8 mouse cellular contexts compared by ENCODE assay signal in genomic region chr1:191817418-191818144, GRCm38 (mm10). TPM values are rescaled to one million over a fixed set of nuclear protein-coding genes. Genes with fewer than 3 reads are reported as not detected.
DNase-seq lines count a peak whose midpoint lies in the region; ATAC-seq and TF ChIP-seq lines count a peak whose summit lies in the region.

No protein-coding gene starts in this region.

- peak overlapping the region; percentile 50 for H3K27ac ChIP-seq in limb, embryonic 10.5 days
- no peak overlapping the region for H3K27ac ChIP-seq in midbrain, embryonic 16.5 days (ENCODE audit: low read length)
- no peak overlapping the region; the same call in 1 of the 2 replicates for H3K27ac ChIP-seq in spleen, adult 2 months (ENCODE audit: insufficient read depth, low read length)

- TF ChIP-seq POLR2A in spleen, adult 2 months (IDR thresholded peaks at IDR 0.05; ENCODE audit: low read depth, low read length), result no peak

- WGBS in limb, embryonic 10.5 days, result 44% methylated on average over 19 of the region's 19 CpGs
- WGBS in midbrain, embryonic 16.5 days, result 34% methylated on average over 19 of the region's 19 CpGs
- WGBS in spleen, adult 2 months, result 45% methylated on average over 19 of the region's 19 CpGs

- H3K9ac ChIP-seq in midbrain, embryonic 16.5 days (ENCODE audit: low read depth, low read length), result 0 out of 2 replicates have a peak overlapping the region, but pooled peaks have one; percentile 10

- peak; percentile 97; the same call in 1 of the 2 replicates for TF ChIP-seq CTCF in spleen, adult 2 months (IDR thresholded peaks at IDR 0.05; ENCODE audit: extremely low read depth, insufficient read depth, insufficient read length, insufficient replicate concordance)

- H3K4me1 ChIP-seq in limb, embryonic 10.5 days, result peaks cover 29% of the 10 kb centered on the region
- H3K4me1 ChIP-seq in midbrain, embryonic 16.5 days (ENCODE audit: control insufficient read depth, insufficient read depth, low read length), result peaks cover 10% of the 10 kb centered on the region
- H3K4me1 ChIP-seq in spleen, adult 2 months (ENCODE audit: control insufficient read depth, insufficient read depth, insufficient read length), result peaks cover 16% of the 10 kb centered on the region

- H3K27me3 ChIP-seq in limb, embryonic 10.5 days (ENCODE audit: low read depth, poor library complexity, severe bottlenecking), result no peaks in the 10 kb centered on the region
- no peaks in the 10 kb centered on the region for H3K27me3 ChIP-seq in midbrain, embryonic 16.5 days (ENCODE audit: control insufficient read depth, insufficient read depth, low read depth, low read length)
- H3K27me3 ChIP-seq in spleen, adult 2 months (ENCODE audit: control insufficient read depth, insufficient read depth, low read length), result no peaks in the 10 kb centered on the region

- no peak overlapping the region for H3K4me2 ChIP-seq in midbrain, embryonic 16.5 days (ENCODE audit: low read length)

- no peaks in the 10 kb centered on the region for H3K9me3 ChIP-seq in limb, embryonic 10.5 days (replicated peaks)
- H3K9me3 ChIP-seq in midbrain, embryonic 16.5 days (replicated peaks; ENCODE audit: control insufficient read depth, low read length, poor library complexity, severe bottlenecking), result no peaks in the 10 kb centered on the region

- peak; percentile 67 for DNase-seq in 3134 (ENCODE audit: extremely low read depth, insufficient read length, low spot score)
- DNase-seq in adrenal gland, adult 8-10 months, result peak; percentile 83
- peak; percentile 85 for DNase-seq in embryo, embryonic 9.5 days (ENCODE audit: extremely low spot score)
- peak; percentile 82 for DNase-seq in kidney, adult 18-20 months
- DNase-seq in limb, embryonic 10.5 days (ENCODE audit: low spot score), result peak; percentile 88
- DNase-seq in spleen, adult 2 months (ENCODE audit: low read depth in 1 of 2, low spot score in 2 of 2), result peak; percentile 64 to 85

- peaks cover 3% of the 10 kb centered on the region for H3K36me3 ChIP-seq in limb, embryonic 10.5 days
- H3K36me3 ChIP-seq in midbrain, embryonic 16.5 days (ENCODE audit: control insufficient read depth, insufficient read depth, low read length), result no peaks in the 10 kb centered on the region
- no peaks in the 10 kb centered on the region for H3K36me3 ChIP-seq in spleen, adult 2 months (ENCODE audit: control insufficient read depth, insufficient read depth, low read length)

- peak; percentile 73 for ATAC-seq in granulocyte monocyte progenitor cell, adult 5-6 weeks (replicated peaks; ENCODE audit: poor library complexity, severe bottlenecking)
- ATAC-seq in midbrain, embryonic 16.5 days, result peak; percentile 50

- H3K4me3 ChIP-seq in limb, embryonic 10.5 days, result no peak overlapping the region
- H3K4me3 ChIP-seq in midbrain, embryonic 16.5 days (ENCODE audit: low read depth, low read length), result no peak overlapping the region
- no peak overlapping the region for H3K4me3 ChIP-seq in spleen, adult 2 months (ENCODE audit: extremely low read depth, insufficient read depth, insufficient read length)

RNA-seq across cellular contexts. Expression of gene Nek2, which starts 3.7 kb away (rescaled TPM):
- total RNA-seq in adrenal gland, adult 8-10 months (2022), result 1 to 10 TPM in 3 of 4 experiments, under 1 TPM in 1; 0.92 to 4.7 (median 1.5) TPM
- total RNA-seq in granulocyte monocyte progenitor cell, adult 5-6 weeks (2014; fragmentation: Nextera tagmentation), result 6.3 and 7.1 TPM in 2 replicates
- total RNA-seq in granulocyte monocyte progenitor cell, adult 5-6 weeks (2017), result 28.8 and 42.1 TPM in 2 replicates
- polyA plus RNA-seq in limb, embryonic 10.5 days (2016; fragmentation: Nextera tagmentation; extraction: Ambion mirVana), result 64.7 and 68.0 TPM in 2 replicates
- polyA plus RNA-seq in midbrain, embryonic 16.5 days (2015; fragmentation: Nextera tagmentation; extraction: Ambion mirVana), result 4.7 and 6.0 TPM in 2 replicates
- 2.3 and 3.6 TPM in 2 replicates for polyA plus RNA-seq in spleen, adult 2 months (2012; rRNA removed)
